Mouse (Mus musculus) CH12.LX (cell line): ENCODE data around the gene Fam213a. TPM values are rescaled to one million over a fixed set of nuclear protein-coding genes. Genes with fewer than 3 reads are reported as not detected.

Experiments
- DNase-seq: peaks from one replicate; pipeline ENCODE4 v3.0.0-alpha.2; 2013; ENCODE audit errors: extremely low read depth
- H3K27ac ChIP-seq: 2 replicates; pipeline ENCODE4 v1.5.1; 2012; ENCODE audit warnings: low read depth, mild to moderate bottlenecking, control low read depth, moderate library complexity; ENCODE audit not compliant: insufficient read depth
- H3K27me3 ChIP-seq: replicated peaks from 2 replicates; pipeline ENCODE3; 2012; ENCODE audit warnings: inconsistent platforms
- H3K36me3 ChIP-seq, 2 experiments: replicated peaks in 1 of 2; 2 replicates each; pipeline versions ENCODE3 to v1.6.1; 2012; ENCODE audit warnings: inconsistent platforms in 1 of 2, low read length in 1 of 2, mild to moderate bottlenecking in 1 of 2, mixed read lengths in 1 of 2, moderate library complexity in 1 of 2; ENCODE audit not compliant: control insufficient read depth in 1 of 2, insufficient read depth in 1 of 2
- H3K4me1 ChIP-seq, 2 experiments: 2 replicates each; pipeline ENCODE4 v1.6.1; 2012; ENCODE audit warnings: inconsistent platforms in 1 of 2, moderate library complexity in 1 of 2; ENCODE audit not compliant: insufficient read depth in 2 of 2, control insufficient read depth in 1 of 2
- H3K4me2 ChIP-seq: 2 replicates; pipeline ENCODE4 v1.6.1; 2012; ENCODE audit warnings: low read depth, mild to moderate bottlenecking, control low read depth; ENCODE audit not compliant: poor library complexity, insufficient read depth, severe bottlenecking
- H3K4me3 ChIP-seq, 3 experiments: fragments of 150-350 bp in 1 of 3; sonication (generic) in 1 of 3; replicated peaks in 1 of 3; 2 replicates each; pipeline versions ENCODE3 to v1.5.1; 2011 to 2012; ENCODE audit warnings: low read depth in 2 of 3, low read length in 2 of 3, mild to moderate bottlenecking in 2 of 3, moderate library complexity in 2 of 3, control low read depth in 1 of 3, improper control_type of control experiment in 1 of 3, inconsistent platforms in 1 of 3, mixed read lengths in 1 of 3; ENCODE audit not compliant: poor library complexity in 1 of 3
- H3K79me2 ChIP-seq: replicated peaks from 2 replicates; pipeline ENCODE4 v1.6.1; 2012; ENCODE audit warnings: mild to moderate bottlenecking, moderate library complexity; ENCODE audit not compliant: control insufficient read depth, poor library complexity, insufficient read depth, severe bottlenecking; ENCODE audit errors: extremely low read depth
- H3K9ac ChIP-seq: 2 replicates; pipeline ENCODE4 v1.6.1; 2012; ENCODE audit warnings: low read depth, mild to moderate bottlenecking, control low read depth, moderate library complexity; ENCODE audit not compliant: insufficient read depth
- H3K9me3 ChIP-seq: replicated peaks from 2 replicates; pipeline ENCODE3; 2012; ENCODE audit warnings: low read length, inconsistent platforms, mixed read lengths
- BHLHE40 ChIP-seq: IDR thresholded peaks from 2 replicates; pipeline ENCODE4 v1.6.1; 2011; ENCODE audit warnings: mild to moderate bottlenecking, low read depth, low read length, improper control_type of control experiment
- CHD1 ChIP-seq: IDR thresholded peaks from 2 replicates; pipeline ENCODE4 v1.6.1; 2012; ENCODE audit warnings: low read depth, low read length, improper control_type of control experiment, inconsistent platforms
- CHD2 ChIP-seq: IDR thresholded peaks from 2 replicates; pipeline ENCODE4 v1.6.1; 2011; ENCODE audit warnings: low read length, improper control_type of control experiment
- CTCF ChIP-seq, 2 experiments: IDR thresholded peaks in 1 of 2; conservative IDR thresholded peaks in 1 of 2; 2 replicates each; pipeline ENCODE4 v1.5.1; 2011 to 2012; ENCODE audit warnings: low read depth in 2 of 2, low read length in 2 of 2, improper control_type of control experiment in 1 of 2, inconsistent platforms in 1 of 2, mild to moderate bottlenecking in 1 of 2, moderate library complexity in 1 of 2
- E2F4 ChIP-seq: IDR thresholded peaks from 2 replicates; pipeline ENCODE4 v1.6.1; 2011; ENCODE audit warnings: low read depth, low read length, improper control_type of control experiment; ENCODE audit not compliant: insufficient replicate concordance
- ELF1 ChIP-seq: IDR thresholded peaks from 2 replicates; pipeline ENCODE4 v1.6.1; 2014; ENCODE audit warnings: low read depth, mild to moderate bottlenecking, inconsistent platforms, low read length, improper control_type of control experiment
- EP300 ChIP-seq: IDR thresholded peaks from 2 replicates; pipeline ENCODE4 v1.6.1; 2011; ENCODE audit warnings: low read length, improper control_type of control experiment
- ETS1 ChIP-seq: conservative IDR thresholded peaks from 2 replicates; pipeline ENCODE4 v1.6.1; 2012; ENCODE audit warnings: low read depth, mild to moderate bottlenecking, inconsistent platforms, low read length, improper control_type of control experiment, moderate library complexity
- HCFC1 ChIP-seq: IDR thresholded peaks from 2 replicates; pipeline ENCODE4 v1.6.1; 2012; ENCODE audit warnings: low read depth, mild to moderate bottlenecking, inconsistent platforms, low read length, improper control_type of control experiment
- JUND ChIP-seq: conservative IDR thresholded peaks from 2 replicates; pipeline ENCODE4 v1.6.1; 2011; ENCODE audit warnings: low read depth, low read length, improper control_type of control experiment
- KAT2A ChIP-seq: IDR thresholded peaks from 2 replicates; pipeline ENCODE4 v1.6.1; 2012; ENCODE audit warnings: low read length, improper control_type of control experiment, inconsistent platforms; ENCODE audit not compliant: insufficient replicate concordance
- MAFK ChIP-seq: IDR thresholded peaks from 2 replicates; pipeline ENCODE4 v1.6.1; 2011; ENCODE audit warnings: low read length, improper control_type of control experiment; ENCODE audit not compliant: insufficient replicate concordance
- MAX ChIP-seq: IDR thresholded peaks from 2 replicates; pipeline ENCODE4 v1.6.1; 2011; ENCODE audit warnings: low read length, improper control_type of control experiment
- MAZ ChIP-seq: IDR thresholded peaks from 2 replicates; pipeline ENCODE4 v1.6.1; 2012; ENCODE audit warnings: low read depth, mild to moderate bottlenecking, inconsistent platforms, low read length, improper control_type of control experiment, moderate library complexity
- MEF2A ChIP-seq: IDR thresholded peaks from 2 replicates; pipeline ENCODE4 v1.6.1; 2014; ENCODE audit warnings: low read depth, mild to moderate bottlenecking, inconsistent platforms, low read length, improper control_type of control experiment, borderline replicate concordance
- MXI1 ChIP-seq: IDR thresholded peaks from 2 replicates; pipeline ENCODE4 v1.6.1; 2011; ENCODE audit warnings: mild to moderate bottlenecking, low read depth, low read length, improper control_type of control experiment
- NELFE ChIP-seq: IDR thresholded peaks from 2 replicates; pipeline ENCODE4 v1.6.1; 2011; ENCODE audit warnings: low read depth, low read length, improper control_type of control experiment
- NRF1 ChIP-seq: IDR thresholded peaks from 2 replicates; pipeline ENCODE4 v1.6.1; 2014; ENCODE audit warnings: low read depth, mild to moderate bottlenecking, inconsistent platforms, low read length, improper control_type of control experiment, moderate library complexity
- PAX5 ChIP-seq: IDR thresholded peaks from 2 replicates; pipeline ENCODE4 v1.6.1; 2012; ENCODE audit warnings: low read length, inconsistent platforms, mixed read lengths
- POLR2A ChIP-seq: IDR thresholded peaks from 2 replicates; pipeline ENCODE4 v1.6.1; 2011; ENCODE audit warnings: low read depth, mild to moderate bottlenecking, improper control_type of control experiment, low read length
- POLR2AphosphoS2 ChIP-seq: IDR thresholded peaks from 2 replicates; pipeline ENCODE4 v1.6.1; 2011; ENCODE audit warnings: low read depth, low read length, improper control_type of control experiment
- RCOR1 ChIP-seq: conservative IDR thresholded peaks from 2 replicates; pipeline ENCODE4 v1.6.1; 2012; ENCODE audit warnings: low read depth, mild to moderate bottlenecking, inconsistent platforms, low read length, improper control_type of control experiment
- SIN3A ChIP-seq: IDR thresholded peaks from 2 replicates; pipeline ENCODE4 v1.6.1; 2012; ENCODE audit warnings: low read length, improper control_type of control experiment, inconsistent platforms
- SMC3 ChIP-seq: IDR thresholded peaks from 2 replicates; pipeline ENCODE4 v1.6.1; 2011; ENCODE audit warnings: low read depth, low read length, improper control_type of control experiment
- TBP ChIP-seq: conservative IDR thresholded peaks from 2 replicates; pipeline ENCODE4 v1.6.1; 2011; ENCODE audit warnings: low read depth, low read length, improper control_type of control experiment
- TCF12 ChIP-seq: IDR thresholded peaks from 2 replicates; pipeline ENCODE4 v1.6.1; 2014; ENCODE audit warnings: low read depth, mild to moderate bottlenecking, inconsistent platforms, low read length, improper control_type of control experiment
- UBTF ChIP-seq: IDR thresholded peaks from 2 replicates; pipeline ENCODE4 v1.6.1; 2012; ENCODE audit warnings: low read depth, mild to moderate bottlenecking, inconsistent platforms, low read length, improper control_type of control experiment, moderate library complexity
- USF1 ChIP-seq: IDR thresholded peaks from 2 replicates; pipeline ENCODE4 v1.6.1; 2014; ENCODE audit warnings: low read depth, mild to moderate bottlenecking, inconsistent platforms, low read length, improper control_type of control experiment
- USF2 ChIP-seq: conservative IDR thresholded peaks from 2 replicates; pipeline ENCODE4 v1.6.1; 2011; ENCODE audit warnings: low read depth, low read length, improper control_type of control experiment
- ZKSCAN1 ChIP-seq: IDR thresholded peaks from 2 replicates; pipeline ENCODE4 v1.6.1; 2012; ENCODE audit warnings: low read depth, inconsistent platforms, low read length, improper control_type of control experiment, borderline replicate concordance
- ZMIZ1 ChIP-seq: IDR thresholded peaks from 2 replicates; pipeline ENCODE4 v1.6.1; 2012; ENCODE audit warnings: low read depth, mild to moderate bottlenecking, inconsistent platforms, low read length, improper control_type of control experiment
- ZNF384 ChIP-seq: IDR thresholded peaks from 2 replicates; pipeline ENCODE4 v1.6.1; 2012; ENCODE audit warnings: low read depth, low read length, improper control_type of control experiment, inconsistent platforms
- dilution Hi-C: fragments of 300-500 bp; cut with MboI; formaldehyde crosslinking; loops from 2 replicates; pipeline ENCODE4 v1.14.3; 2020; ENCODE audit warnings: low sequenced_read_pairs; ENCODE audit not compliant: extremely low pct_unique_long_range_greater_than_20kb, extremely low pct_ligation_motif_present
- in situ Hi-C: fragments of 300-500 bp; cut with MboI; formaldehyde crosslinking; loops from 3 replicates; pipeline ENCODE4 v1.14.3; 2019; ENCODE audit warnings: low sequenced_read_pairs, low pct_ligation_motif_present, low pct_unique_long_range_greater_than_20kb, mixed read lengths
- polyA plus RNA-seq: library from polyadenylated mRNA; unstranded; fragments of >175 nt; gene quantifications from 2 replicates; pipeline ENCODE4 v1.2.1, GENCODE M21; 2012; ENCODE audit warnings: low read depth; ENCODE audit not compliant: insufficient read length
- total RNA-seq, 2 experiments: library from RNA; depleted of rRNA; stranded (reverse); fragments of 300-350 nt in 1 of 2; fragments of >200 nt in 1 of 2; gene quantifications; 2 replicates each; pipeline ENCODE4 v1.2.3; 2012 to 2014

Gene Fam213a
- 15.6 and 17.1 TPM in 2 replicates for total RNA-seq (2012; rRNA removed)
- 11.6 and 12.0 TPM in 2 replicates for total RNA-seq (2014; rRNA removed)
- 12.3 and 14.1 TPM in 2 replicates for polyA plus RNA-seq

- in situ Hi-C loops (no loop called here), dilution Hi-C loops (no loop called here)
- Histone ChIP-seq H3K4me2 (peak within 1 kb of the TSS; percentile 68), H3K4me1 (peaks cover 6 to 33% of the 10 kb centered on the region in 2 experiments), H3K79me2 (no peaks in the 10 kb centered on the region), H3K27me3 (no peaks in the 10 kb centered on the region), H3K36me3 (no peaks in the 10 kb centered on the region), H3K4me3 (peak within 1 kb of the TSS; percentile 43 to 69 (median 57)), H3K9me3 (no peaks in the 10 kb centered on the region), H3K9ac (peak within 1 kb of the TSS; percentile 53), H3K27ac (no peak within 1 kb of the TSS)
- TF ChIP-seq JUND (no peak), NELFE (peak; percentile 81), MEF2A (no peak), TBP (no peak), SMC3 (no peak), USF2 (no peak; the same call in 1 of the 2 replicates), POLR2AphosphoS2 (0 out of 2 replicates have a peak, but pooled peaks have one; percentile 45), MAFK (no peak), PAX5 (no peak), ZMIZ1 (peak; percentile 69; the same call in 1 of the 2 replicates), SIN3A (peak; percentile 82), NRF1 (peak; percentile 99), ZKSCAN1 (no peak), UBTF (no peak), MXI1 (peak; percentile 96), POLR2A (peak; percentile 81), MAZ (peak; percentile 61; the same call in 1 of the 2 replicates), E2F4 (no peak), EP300 (no peak), ZNF384 (no peak), MAX (peak; percentile 82), CTCF (conservative IDR thresholded peaks at IDR 0.05 in 1 of 2, IDR thresholded peaks at IDR 0.05 in 1 of 2; ENCODE audit: low read depth in 2 of 2, low read length in 2 of 2) (no peak), CHD1 (no peak), ELF1 (peak; percentile 41; the same call in 1 of the 2 replicates), KAT2A (no peak), CHD2 (no peak), HCFC1 (peak; percentile 48), TCF12 (peak; percentile 82), ETS1 (peak; percentile 38; the same call in 1 of the 2 replicates), RCOR1 (0 out of 2 replicates have a peak, but pooled peaks have one; percentile 43), BHLHE40 (peak; percentile 99), USF1 (peak; percentile 77)
- peak; percentile 77 for DNase-seq
These were observed at the start of gene Fam213a for GRCm38 (mm10) chr14:41013630-41014613. TSS of gene Fam213a (minus strand) at chr14:41013788.
